Mouse (Mus musculus) Muller cell, postnatal 12 days (primary cell): ENCODE data around the gene Tvp23a.
A peak's percentile ranks its signal among the peaks of the same experiment; 100 is the strongest.

Experiments used
- DNase-seq: peaks from one replicate; pipeline ENCODE4 v3.0.0-alpha.2; 2015; ENCODE audit errors: inconsistent ontology term

The Tvp23a gene

DNA sequence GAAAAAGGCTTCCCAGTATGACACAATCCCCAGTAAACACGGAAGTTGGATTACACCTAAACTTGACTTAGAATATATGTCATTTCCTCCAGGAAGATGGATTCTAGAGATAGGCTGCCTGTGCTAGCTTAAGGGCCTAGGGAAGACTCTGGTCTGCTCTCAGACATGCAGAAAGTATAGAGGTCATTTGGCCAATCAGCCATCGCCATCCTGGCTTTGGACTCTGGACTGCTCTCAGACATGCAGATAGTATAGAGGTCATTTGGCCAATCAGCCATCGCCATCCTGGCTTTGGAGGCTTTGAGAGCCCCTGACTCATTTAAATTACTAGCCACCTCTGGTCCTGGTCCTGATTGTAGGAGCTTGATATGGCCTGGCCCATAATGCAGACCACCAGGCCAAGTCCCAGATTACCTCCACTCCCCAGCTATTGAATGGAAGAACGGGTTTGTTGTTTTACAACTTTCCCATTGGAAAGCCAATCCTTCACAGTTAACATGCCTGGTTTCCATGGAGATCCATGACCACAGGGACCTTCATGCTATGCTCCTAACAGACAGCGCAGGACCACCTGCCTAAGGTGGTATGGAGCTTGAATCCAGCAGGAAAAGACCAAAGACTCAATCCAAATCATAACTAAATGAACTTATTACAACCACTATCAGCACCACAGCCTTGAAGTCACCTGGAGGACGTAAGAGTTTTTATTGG, 6.9 kb upstream of the Tvp23a start:
- no peak for DNase-seq

DNA sequence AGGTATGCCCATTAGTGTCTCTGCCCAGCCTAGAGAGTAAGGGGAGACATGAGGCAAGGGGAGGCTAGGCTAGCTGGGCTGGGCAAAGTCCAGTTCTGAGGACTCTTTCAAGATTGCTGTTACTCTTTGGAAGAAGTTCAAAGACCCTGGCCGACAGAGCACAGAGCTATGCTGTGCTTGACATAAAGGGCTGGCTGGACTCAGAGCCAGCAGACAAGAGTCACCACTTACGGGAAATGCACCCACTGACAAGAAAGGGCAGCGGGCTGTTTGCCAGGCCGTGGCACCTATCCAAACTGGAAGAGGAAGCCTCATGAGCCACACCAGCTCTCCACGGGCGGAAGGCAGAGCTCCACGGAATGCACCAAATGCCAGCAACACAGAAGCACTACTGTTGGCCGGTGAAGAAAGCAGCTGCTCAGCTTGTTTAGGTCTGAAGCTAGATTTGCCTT, 5.3 kb upstream of the Tvp23a start:
- peak; percentile 98 for DNase-seq

DNA sequence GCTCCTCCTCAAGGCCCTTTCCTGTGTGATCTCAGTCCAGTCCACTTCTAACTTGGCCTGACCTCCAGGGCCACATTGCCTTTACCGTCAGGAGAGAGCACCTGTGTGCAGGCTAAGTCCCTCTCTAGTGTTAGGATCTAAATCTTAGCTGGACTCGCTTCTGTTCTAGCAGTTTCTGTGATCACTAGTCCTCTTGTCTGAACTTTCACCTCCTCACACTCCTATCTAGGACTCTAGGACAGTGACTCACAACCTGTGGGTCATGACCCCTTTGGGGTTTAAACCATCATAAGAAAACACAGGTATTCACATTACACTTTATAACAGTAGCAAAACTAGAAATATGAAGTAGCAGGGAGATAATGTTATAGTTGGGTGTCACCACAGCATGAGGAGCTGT, 4.7 kb upstream of the Tvp23a start:
- no peak for DNase-seq

DNA sequence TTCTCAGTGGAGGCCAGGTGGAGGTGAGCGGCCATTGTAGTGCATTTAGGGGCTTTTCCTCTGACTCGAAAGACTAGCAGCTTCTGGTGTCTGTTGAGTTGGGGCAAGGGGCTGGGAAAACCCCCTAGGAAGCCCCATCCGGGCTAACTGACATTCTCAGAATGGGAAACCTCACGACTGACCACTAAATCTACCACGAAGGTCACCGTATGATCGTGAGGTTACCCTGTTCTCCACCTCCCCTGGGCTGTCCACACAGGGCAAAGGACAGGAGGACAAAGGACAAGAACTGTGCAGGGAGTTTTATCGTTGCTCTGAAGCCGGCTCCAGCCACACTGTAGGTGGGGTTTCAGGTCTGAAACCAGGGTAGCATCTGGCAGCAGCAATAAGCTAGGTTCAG, 1.8 kb upstream of the Tvp23a start:
- no peak for DNase-seq

DNA sequence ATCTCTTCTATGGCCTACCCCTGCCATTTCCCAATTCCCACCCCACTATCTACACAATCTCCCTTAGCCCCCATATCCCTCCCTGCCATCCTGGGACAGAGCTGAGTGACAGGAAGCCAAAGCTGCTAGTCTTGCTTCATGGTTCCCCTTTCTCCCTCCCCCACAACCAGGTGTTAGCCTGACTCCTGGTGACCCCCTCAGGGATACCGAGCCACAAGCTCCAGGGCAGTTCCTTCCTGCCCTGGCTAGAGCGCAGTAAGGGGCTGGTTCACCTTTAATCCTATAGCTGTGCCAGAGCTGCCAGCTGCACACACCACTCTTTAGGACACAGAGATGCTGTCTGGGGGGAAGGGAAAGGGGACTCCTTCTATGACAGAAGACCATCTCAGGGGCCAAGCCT, 619 bp upstream of the Tvp23a start:
- DNase-seq, result no peak

DNA sequence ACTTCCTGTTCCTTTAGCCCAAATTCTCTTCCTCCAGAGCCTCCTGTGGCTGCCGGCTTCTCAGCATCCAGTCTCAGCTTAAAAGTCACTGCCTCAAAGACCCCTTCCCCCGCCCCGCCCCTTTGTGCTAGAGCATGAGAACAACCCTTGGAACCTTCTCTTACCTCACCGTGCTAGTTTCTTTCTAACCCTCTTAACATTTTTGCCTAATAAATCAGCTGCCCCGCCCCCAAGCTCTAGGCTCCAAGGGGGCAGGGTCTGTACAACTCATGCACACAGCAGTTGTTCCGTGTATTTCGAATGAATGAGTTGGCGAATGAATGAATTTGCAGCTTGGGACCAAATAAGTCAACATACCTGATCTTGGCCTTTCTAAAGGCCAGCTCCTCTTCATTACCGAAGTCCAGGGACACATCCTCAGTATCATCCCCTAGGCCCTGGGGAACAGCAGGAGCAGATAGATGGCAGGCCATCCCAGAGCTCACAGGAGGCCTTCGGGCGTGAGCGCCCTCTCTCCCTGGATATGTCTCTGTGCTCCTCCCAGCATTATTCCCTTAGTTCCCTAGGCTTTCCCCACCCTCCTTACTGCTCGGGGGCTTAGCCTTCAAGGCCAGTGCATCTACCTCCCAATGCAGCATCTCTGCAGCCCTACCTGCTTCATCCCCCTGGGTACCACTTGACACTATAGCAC, 444 bp downstream of the Tvp23a start:
- DNase-seq, result peak; percentile 47

DNA sequence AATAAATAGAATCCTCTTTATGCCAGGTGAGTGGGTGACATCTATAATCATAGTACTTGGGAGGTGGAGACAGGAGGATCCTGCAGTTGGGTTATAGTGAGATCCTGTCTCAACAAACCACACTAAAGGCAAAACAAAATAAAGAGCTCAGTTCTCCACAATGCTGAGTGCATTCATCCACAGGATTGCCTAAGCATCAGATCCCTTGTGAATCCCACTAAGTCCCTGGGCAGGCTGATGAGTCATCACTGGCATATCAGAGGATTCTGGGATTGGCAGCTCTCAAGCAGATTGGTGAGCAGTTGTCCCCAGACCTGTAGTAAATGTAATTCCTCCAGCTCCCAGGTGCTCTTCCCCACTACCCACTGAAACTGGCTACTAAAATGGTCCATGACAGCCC, 3.4 kb downstream of the Tvp23a start:
- peak; percentile 62 for DNase-seq

DNA sequence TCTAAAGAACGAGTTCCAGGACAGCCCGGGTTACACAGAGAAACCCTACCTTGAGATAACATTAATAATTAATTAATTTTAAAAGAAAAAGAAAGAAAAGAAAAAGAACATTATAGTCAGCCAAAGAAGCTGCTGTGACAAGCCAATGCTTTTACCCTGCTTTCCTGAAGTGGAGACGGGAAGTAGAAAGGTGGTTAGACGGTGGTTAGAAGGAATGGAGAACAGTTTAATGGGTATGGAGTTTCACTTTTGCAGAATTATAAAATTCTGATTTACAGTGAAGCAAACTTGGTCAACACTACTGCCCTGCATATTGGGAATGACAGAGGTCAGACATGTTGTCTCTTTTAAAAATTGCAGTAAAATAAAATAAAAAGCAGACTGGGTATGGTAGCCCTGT, 5.4 kb downstream of the Tvp23a start:
- DNase-seq, result no peak

DNA sequence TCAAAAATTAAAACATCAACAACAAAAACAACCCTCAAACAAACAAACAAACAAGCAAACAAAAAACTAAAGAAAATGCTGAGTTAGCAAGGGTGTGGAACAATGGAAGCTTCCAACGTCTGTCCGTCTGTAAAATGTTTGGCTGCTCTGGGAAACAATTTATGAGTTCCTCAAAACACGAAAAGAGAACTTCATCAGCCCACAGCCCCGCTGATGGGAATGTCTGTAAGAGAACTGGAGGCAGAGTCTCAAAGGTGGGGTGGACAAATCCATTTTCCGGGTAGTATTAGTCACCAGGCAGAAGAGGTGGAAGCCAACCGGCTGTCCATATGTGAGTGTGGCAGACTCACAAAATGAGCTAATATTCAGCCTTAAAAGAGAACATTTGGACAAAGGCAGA, 5.8 kb downstream of the Tvp23a start:
- DNase-seq, result no peak

DNA sequence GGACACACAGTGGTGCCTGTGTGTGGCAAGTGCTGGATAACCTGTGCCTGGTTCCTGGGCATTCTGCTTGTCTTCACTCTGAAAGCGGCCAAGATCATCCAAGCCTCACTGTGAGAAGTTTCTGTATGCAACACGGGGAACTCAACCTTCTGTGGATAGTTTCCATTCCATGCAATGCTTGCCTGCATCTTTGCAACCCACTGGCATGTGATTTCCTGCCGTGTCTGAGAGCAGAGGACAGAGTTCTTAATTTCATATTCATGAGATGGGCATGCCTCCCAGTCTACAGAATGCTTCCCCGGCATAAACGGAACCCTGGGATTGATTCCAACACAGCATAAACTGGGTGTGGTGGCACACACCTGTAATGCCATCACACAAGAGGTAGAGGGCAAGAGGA, 9.1 kb downstream of the Tvp23a start:
- no peak for DNase-seq

DNA sequence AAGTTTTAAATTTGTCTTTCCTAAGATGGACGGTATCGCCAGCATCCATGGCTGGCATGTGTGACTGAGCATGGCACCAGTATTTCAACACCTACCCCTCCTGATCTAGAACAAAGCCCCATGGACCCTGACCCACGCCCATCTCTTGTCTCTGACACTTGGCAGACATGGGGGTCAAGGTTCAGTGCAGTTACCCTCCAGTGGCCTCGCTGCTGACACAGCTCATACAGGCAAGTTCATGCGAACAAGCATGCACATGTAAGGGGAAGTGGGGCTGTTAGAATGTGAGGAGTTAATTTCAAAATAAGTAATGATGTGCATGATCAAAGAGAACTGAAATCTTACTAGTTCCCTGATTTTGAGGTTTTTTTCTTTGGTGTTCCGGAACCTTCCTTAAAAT, 11.0 kb downstream of the Tvp23a start:
- no peak for DNase-seq

DNA sequence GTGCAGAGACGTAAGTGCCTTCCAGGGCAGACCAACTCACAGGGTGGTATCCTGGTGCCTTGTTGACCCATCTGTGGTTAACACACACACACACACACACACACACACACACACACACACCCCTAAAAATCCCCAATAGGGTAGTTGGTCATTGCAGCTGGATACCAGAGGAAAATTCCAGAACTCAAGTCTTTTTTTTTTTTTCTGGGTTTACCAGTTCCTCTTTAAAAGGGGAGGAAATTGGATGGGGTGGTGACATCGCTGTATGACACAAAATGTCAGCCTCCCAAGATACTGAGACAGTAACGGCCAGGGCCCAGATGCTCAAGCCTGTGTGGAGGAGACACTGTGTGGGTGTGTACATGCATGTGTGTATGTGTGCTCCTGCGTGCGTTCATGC, 13.8 kb downstream of the Tvp23a start:
- DNase-seq, result no peak

DNA sequence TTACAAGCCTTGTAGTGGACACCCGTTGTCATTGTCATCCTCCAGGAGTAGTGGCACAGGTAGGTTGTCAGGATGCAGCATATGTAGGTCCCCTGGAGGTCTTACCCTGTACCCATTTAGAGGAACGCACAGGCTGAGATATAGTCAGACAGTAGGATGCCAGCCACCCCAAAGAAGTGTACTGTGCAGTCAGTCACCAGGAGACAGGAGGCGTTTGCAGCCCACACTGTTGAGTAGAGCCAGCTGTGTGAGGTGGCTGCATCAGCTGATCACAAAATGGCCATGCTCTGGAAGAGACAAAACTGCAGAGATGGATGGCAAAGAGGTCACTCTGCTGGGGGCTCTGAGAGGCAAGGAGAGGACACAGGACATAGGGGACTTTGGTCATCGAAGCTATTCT, 14.8 kb downstream of the Tvp23a start:
- no peak for DNase-seq

DNA sequence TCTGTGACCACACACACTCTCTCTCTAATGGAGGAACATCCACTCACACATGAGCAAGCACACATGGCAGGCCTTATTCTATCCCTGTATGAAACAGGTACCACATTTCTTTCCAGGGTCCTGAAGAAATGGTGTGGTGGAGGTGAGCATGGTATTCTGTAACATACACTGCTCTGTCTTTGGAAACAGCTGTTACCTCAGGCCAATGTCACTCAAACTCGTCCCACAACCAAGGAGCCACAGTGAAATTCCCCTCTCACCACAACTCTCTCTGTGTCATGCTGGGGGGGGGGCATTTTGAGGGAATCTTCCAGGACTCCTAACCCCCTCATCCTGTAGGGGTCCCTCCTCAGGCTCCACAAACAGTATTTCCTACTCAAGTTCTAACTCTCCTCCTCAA, 15.3 kb downstream of the Tvp23a start:
- DNase-seq, result no peak

DNA sequence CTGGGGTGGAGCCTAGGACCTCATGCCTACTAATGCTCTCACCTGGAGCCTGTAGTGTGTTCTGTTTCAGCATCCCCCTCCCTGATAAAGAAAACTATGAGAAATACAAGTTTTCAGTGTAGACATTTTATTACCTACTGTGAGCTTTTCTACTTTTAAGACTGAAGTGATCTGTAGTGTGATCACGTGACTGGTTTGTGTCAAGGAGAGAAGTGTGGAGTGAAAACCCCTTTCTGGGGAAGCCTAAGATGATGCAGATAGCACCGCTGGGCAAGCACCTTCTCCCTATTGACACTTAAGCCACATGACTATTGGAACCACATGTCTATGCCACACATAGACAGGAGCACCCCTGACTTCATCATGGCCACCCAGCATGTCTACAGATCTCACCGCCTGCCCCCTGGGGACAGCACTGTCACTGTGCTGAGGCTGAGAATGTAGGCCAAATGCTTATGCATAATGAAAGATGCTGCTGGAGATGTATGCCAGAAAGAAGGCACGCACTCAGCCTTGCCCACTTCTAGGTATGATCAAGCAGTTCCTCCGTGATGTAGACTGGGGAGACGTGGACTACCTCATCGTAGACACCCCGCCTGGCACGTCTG, 26.6 kb downstream of the Tvp23a start:
- DNase-seq, result no peak

DNA sequence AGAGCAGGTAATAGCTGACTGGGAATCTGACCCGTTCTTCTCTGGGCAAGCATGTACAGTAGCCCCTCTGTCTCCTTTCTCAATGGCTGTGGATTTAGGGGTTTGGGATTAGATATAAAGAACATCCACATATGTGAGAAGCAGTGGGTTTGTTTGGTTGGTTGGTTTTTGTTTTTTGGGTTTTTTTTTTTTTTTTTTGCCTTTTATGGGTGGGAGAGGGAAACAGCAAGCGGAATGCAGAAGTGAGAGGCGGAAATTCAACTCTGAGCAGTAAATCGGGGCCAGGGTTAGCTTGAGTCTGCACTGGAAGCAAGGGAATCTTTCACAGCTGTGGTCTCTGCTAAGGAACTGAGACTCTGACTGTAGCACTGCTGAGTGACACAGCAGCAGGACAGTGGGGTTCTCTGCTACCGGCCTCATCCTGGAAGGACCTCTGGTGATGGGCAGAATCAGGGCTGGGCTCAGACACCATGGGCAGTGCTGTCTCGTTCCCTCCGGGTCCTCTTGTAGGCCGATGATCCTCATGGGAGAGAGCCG, 29.4 kb downstream of the Tvp23a start:
- no peak for DNase-seq

DNA sequence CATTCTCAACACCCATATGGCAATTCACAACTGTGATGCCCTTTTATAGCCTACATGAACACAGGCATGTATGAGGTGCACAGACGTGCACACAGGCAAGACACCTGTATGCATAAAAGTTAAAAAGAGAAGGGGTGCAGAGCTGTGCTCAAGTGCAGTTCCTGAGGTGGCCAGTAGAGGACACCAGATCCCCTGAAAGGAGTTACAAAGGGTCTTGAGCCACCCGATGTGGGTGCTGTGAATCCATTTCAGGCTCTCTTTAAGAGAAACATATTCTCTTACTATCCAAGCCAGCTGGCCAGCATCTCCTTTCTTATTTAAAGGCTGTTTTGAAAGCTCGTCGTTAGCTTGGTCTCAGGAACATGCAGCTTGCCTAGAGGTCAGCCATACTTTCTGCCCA, 30.3 kb downstream of the Tvp23a start:
- DNase-seq, result no peak

DNA sequence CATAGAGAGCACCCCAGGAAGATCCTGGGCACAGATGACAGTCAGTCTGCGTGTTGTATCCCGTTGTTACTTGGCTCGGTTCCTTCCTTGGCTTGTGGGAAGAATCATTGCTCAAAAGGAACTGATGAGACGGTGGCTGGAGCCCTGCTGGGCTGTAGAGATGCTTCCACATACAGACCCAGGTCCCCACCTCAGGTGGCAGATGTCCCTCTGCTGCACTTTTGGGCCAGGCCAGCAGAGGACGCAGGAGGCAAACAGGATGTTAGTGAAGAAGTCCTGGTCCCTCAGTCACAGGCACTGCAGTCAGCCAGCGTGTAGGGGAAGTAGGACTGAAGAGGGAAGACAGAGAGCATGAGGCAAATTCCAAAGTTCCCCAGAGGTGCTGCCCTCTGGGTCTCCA, 31.2 kb downstream of the Tvp23a start:
- no peak for DNase-seq

DNA sequence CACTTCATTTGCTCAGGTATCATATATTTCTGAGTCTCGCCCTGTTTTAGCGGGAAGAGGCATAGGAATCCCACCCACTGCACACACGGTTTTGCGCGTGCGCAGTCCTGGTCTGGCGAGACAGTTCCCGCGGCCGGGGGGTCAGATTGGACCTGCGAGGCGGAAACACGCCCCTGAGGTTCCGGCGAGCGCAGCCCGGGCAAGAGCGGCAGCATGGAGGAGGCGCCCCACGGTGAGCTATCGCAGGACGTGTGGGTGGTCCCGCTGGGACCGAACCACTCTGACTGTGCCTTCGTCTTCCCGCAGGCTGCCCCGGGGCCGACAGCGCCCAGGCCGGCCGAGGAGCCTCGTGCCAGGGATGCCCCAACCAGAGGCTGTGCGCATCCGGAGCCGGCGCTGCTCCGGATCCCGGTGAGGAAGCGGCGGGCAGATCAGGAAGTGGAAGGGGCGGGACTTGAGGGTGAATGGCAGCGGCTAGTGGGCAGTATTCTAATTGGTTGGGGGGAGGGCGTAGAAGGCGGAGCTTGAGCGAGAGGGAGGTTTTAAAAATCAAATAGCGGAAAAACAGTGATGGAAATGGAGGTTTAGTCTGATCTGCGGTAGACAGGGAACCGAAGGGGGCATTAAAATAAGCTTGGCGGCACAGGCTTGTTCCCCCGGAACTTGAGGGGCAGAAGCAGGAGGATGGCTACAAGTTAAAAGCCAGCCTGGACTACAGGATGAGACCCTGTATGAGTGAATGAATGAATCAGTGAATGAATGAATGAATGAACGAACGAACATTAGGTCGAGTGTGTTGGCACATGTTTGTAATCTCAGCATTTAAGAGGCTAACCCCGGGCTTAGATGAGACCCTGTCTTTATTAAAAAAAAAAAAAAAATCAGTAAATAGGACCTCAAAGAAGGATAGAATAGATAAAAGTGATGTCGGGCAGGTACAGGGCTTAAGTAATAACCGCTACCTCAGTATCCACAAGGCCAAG, 35.1 kb downstream of the Tvp23a start, which contains the start of gene Nubp1:
Gene Nubp1 (plus strand): TSS at position 185 of the 983 bp plus-strand sequence.
- peak; percentile 97 for DNase-seq

DNA sequence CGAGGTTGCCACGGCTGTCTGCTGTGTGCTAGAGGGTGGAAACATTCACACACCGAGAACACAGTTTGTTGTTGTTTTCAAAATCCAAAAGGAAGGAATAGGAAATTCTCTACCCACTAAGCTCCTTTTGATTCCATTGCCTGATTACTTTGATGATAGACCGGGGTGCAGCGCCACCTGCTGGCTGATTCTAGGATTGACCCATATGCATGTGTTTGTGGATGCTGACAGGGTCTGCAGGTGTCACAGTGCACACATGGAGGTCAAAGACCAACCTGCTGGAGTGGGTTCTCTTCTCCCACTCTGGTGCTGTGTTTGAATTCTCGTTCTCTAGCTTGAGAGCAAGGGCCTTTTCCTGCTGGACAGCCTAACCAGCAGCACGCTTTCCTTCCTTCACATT, 48.0 kb downstream of the Tvp23a start:
- DNase-seq, result peak; percentile 57

DNA sequence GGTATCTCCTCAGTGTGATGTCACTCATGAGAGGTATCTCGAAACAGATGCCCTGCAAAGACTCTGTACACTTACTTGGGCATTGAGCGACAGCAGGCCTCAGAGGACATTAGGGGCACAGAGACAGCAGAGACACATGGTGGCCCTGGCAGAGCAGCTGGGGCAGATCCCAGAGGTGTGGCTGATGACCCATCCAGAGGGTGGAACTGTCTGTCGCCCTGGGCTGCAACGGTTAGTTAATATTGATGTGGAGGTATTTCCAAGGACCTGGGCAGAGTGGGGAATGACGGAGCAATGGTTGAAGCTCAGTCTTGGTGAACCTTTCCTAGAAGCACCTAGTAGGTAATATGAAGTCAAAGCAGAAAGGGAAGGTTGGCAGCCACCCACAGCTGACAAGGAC, 48.4 kb downstream of the Tvp23a start:
- no peak for DNase-seq
